Mouse (Mus musculus): Measurements from ENCODE around the gene Slc38a10. TPM values are rescaled to one million over a fixed set of nuclear protein-coding genes. Genes with fewer than 3 reads are reported as not detected.

Gene Slc38a10
- polyA plus RNA-seq, 1 experiment from 2014 or later: 132 TPM

- no peak overlapping the region for H3K4me3 ChIP-seq (ENCODE audit: low read length)
- no peaks in the 10 kb centered on the region for H3K9me3 ChIP-seq (ENCODE audit: low read length)
- peaks cover 28% of the 10 kb centered on the region; the same call in 1 of the 2 replicates for H3K36me3 ChIP-seq (ENCODE audit: insufficient read depth, low read length)
- no peak overlapping the region for H3K4me2 ChIP-seq (replicated peaks; ENCODE audit: low read depth, low read length)
- H3K4me1 ChIP-seq (ENCODE audit: insufficient read depth, low read length): peaks cover 8% of the 10 kb centered on the region
- no peak overlapping the region for H3K27ac ChIP-seq (ENCODE audit: low read length)
- H3K9ac ChIP-seq (replicated peaks; ENCODE audit: low read length): no peak overlapping the region
- ATAC-seq (ENCODE audit: low FRiP score, low TSS enrichment): 0 out of 2 replicates have a peak, but pooled peaks have one; percentile 16
- 81% methylated on average over 23 of the region's 23 CpGs for WGBS
- no peaks in the 10 kb centered on the region for H3K27me3 ChIP-seq (ENCODE audit: insufficient read depth, low read length)
Measured at GRCm38 (mm10) chr11:120092817-120093591, 58.1 kb downstream of the Slc38a10 start.

DNA sequence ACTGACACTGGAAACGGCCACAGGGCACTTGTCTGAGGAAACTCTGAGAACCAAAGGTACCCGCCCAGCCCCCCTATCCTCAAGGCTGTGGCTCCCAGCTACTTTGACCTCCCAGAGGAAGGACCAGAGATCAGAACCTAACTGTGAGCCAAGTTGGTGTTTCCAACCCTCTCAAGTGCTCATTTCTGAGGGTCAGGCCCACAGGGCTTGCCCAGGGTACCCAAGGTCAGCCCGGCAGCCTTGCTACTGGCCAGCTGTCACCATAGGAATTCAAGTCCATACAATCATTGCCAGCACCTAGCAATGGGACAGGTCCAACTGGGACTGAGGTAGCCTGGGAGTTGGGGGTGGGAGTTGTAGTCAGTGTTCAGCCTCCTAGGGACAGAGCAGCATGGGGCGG lies 60.5 kb downstream of the Slc38a10 start:
- Histone ChIP-seq H3K4me2 (replicated peaks; ENCODE audit: low read depth, low read length) (no peak overlapping the region), H3K9ac (replicated peaks; ENCODE audit: low read length) (no peak overlapping the region)
- WGBS: 85% methylated on average over 4 of the region's 4 CpGs

GRCm38 (mm10) chr11:120086702-120087152 lies 64.4 kb downstream of the Slc38a10 start, which contains the start of gene Cep131:
Gene Cep131, minus strand, starts transcription at chr11:120086827.
- H3K4me1 ChIP-seq (ENCODE audit: insufficient read depth, low read length): peaks cover 12% of the 10 kb centered on the region
- peak; percentile 99 for ATAC-seq (ENCODE audit: low FRiP score, low TSS enrichment)
- H3K4me2 ChIP-seq (replicated peaks; ENCODE audit: low read depth, low read length): peak within 1 kb of the TSS; percentile 90
- H3K27ac ChIP-seq (ENCODE audit: low read length): peak within 1 kb of the TSS; percentile 56
- H3K36me3 ChIP-seq (ENCODE audit: insufficient read depth, low read length): peaks cover 13% of the 10 kb centered on the region; the same call in 1 of the 2 replicates
- H3K27me3 ChIP-seq (ENCODE audit: insufficient read depth, low read length): no peaks in the 10 kb centered on the region
- peak within 1 kb of the TSS; percentile 81 for H3K9ac ChIP-seq (replicated peaks; ENCODE audit: low read length)
- under 1% methylated on average over 42 of the region's 42 CpGs for WGBS
- H3K4me3 ChIP-seq (ENCODE audit: low read length): peak within 1 kb of the TSS; percentile 69
- H3K9me3 ChIP-seq (ENCODE audit: low read length): no peaks in the 10 kb centered on the region

More for the DNA sequence above, 60.5 kb downstream of the Slc38a10 start:
- no peak for ATAC-seq (ENCODE audit: low FRiP score, low TSS enrichment)
- H3K27me3 ChIP-seq (ENCODE audit: insufficient read depth, low read length): no peaks in the 10 kb centered on the region
- peaks cover 5% of the 10 kb centered on the region for H3K4me1 ChIP-seq (ENCODE audit: insufficient read depth, low read length)
- H3K4me3 ChIP-seq (ENCODE audit: low read length): no peak overlapping the region
- H3K27ac ChIP-seq (ENCODE audit: low read length): no peak overlapping the region
- peaks cover 28% of the 10 kb centered on the region; the same call in 1 of the 2 replicates for H3K36me3 ChIP-seq (ENCODE audit: insufficient read depth, low read length)
- no peaks in the 10 kb centered on the region for H3K9me3 ChIP-seq (ENCODE audit: low read length)

- Histone ChIP-seq H3K9ac (replicated peaks; ENCODE audit: low read length) (peak overlapping the region; percentile 81), H3K9me3 (ENCODE audit: low read length) (no peaks in the 10 kb centered on the region), H3K36me3 (ENCODE audit: insufficient read depth, low read length) (0 out of 2 replicates have a peak, but pooled peaks cover 10% of the 10 kb centered on the region), H3K27me3 (ENCODE audit: insufficient read depth, low read length) (no peaks in the 10 kb centered on the region), H3K27ac (ENCODE audit: low read length) (peak overlapping the region; percentile 45), H3K4me2 (replicated peaks; ENCODE audit: low read depth, low read length) (peak overlapping the region; percentile 90), H3K4me3 (ENCODE audit: low read length) (peak overlapping the region; percentile 69), H3K4me1 (ENCODE audit: insufficient read depth, low read length) (peaks cover 12% of the 10 kb centered on the region)
- WGBS: under 1% methylated on average over 25 of the region's 25 CpGs
- peak; percentile 11 for ATAC-seq (ENCODE audit: low FRiP score, low TSS enrichment)
Measured at GRCm38 (mm10) chr11:120085891-120086627, 65.1 kb downstream of the Slc38a10 start.

GRCm38 (mm10) chr11:120080282-120080681 lies 70.9 kb downstream of the Slc38a10 start:
- Histone ChIP-seq H3K9ac (replicated peaks; ENCODE audit: low read length) (no peak overlapping the region), H3K27ac (ENCODE audit: low read length) (no peak overlapping the region), H3K9me3 (ENCODE audit: low read length) (no peaks in the 10 kb centered on the region), H3K27me3 (ENCODE audit: insufficient read depth, low read length) (no peaks in the 10 kb centered on the region), H3K4me2 (replicated peaks; ENCODE audit: low read depth, low read length) (no peak overlapping the region), H3K4me3 (ENCODE audit: low read length) (no peak overlapping the region), H3K36me3 (ENCODE audit: insufficient read depth, low read length) (peaks cover 40% of the 10 kb centered on the region), H3K4me1 (ENCODE audit: insufficient read depth, low read length) (peaks cover 3% of the 10 kb centered on the region)
- WGBS: 80% methylated on average over 6 of the region's 6 CpGs
- no peak for ATAC-seq (ENCODE audit: low FRiP score, low TSS enrichment)

DNA sequence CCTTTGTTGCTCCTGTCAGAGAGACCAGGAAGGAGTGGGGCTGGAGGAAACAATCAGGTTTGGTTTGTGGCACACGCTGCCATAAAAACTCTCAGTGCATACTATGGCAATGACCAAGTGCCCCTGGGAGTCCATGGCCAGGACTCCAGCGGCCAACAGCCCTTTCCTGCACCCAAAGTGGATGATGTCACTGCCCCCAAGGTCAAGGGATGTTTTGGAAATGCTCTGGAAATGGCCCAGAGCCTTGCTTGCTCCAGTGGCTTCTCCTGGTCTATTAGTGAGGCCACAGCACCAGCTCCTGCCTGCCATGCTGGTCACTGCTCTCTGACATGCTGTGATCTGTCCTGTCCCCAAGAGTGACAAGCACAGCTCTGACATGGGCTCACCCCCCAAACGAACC lies 75.0 kb downstream of the Slc38a10 start:
- Histone ChIP-seq H3K36me3 (ENCODE audit: insufficient read depth, low read length) (peaks cover 47% of the 10 kb centered on the region), H3K27ac (ENCODE audit: low read length) (no peak overlapping the region), H3K4me2 (replicated peaks; ENCODE audit: low read depth, low read length) (no peak overlapping the region), H3K27me3 (ENCODE audit: insufficient read depth, low read length) (no peaks in the 10 kb centered on the region), H3K4me3 (ENCODE audit: low read length) (no peak overlapping the region), H3K9ac (replicated peaks; ENCODE audit: low read length) (no peak overlapping the region), H3K4me1 (ENCODE audit: insufficient read depth, low read length) (no peaks in the 10 kb centered on the region), H3K9me3 (ENCODE audit: low read length) (no peaks in the 10 kb centered on the region)
- ATAC-seq (ENCODE audit: low FRiP score, low TSS enrichment): no peak
- 76% methylated on average over 3 of the region's 3 CpGs for WGBS

DNA sequence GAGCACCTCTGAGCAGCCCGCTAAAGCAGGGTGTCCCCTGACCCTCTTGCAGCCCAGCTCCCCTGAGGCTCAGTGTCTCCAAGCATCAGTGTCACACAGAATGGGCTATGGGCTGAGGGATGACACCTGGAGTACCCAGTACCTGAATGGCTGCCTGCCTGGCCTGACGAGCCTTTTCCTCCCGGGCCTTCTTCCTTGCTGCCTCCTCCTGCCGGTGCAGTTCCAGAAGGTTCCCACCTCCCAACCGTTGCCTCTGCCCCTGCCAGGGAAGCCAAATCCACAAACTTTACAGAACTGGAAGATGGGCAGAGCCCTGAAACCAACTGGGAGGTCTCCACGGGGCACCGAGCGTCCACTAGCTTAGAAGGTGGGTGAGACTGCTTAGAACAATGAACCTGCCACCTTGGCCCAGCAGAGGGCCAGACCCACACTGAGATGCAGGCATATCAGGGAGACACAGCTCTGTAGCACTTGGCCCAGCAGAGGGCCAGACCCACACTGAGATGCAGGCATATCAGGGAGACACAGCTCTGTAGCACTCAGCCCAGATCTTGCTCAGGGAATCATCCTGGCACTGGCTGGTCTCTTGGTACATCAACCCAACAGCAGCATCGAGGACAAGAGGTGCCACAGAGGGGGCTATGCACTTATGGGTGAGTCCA lies 78.0 kb downstream of the Slc38a10 start:
- Histone ChIP-seq H3K4me3 (ENCODE audit: low read length) (no peak overlapping the region), H3K9me3 (ENCODE audit: low read length) (no peaks in the 10 kb centered on the region), H3K4me2 (replicated peaks; ENCODE audit: low read depth, low read length) (no peak overlapping the region), H3K4me1 (ENCODE audit: insufficient read depth, low read length) (no peaks in the 10 kb centered on the region), H3K36me3 (ENCODE audit: insufficient read depth, low read length) (peaks cover 39% of the 10 kb centered on the region), H3K9ac (replicated peaks; ENCODE audit: low read length) (no peak overlapping the region), H3K27ac (ENCODE audit: low read length) (no peak overlapping the region), H3K27me3 (ENCODE audit: insufficient read depth, low read length) (no peaks in the 10 kb centered on the region)
- 89% methylated on average over 9 of the region's 9 CpGs for WGBS
- no peak for ATAC-seq (ENCODE audit: low FRiP score, low TSS enrichment)

DNA sequence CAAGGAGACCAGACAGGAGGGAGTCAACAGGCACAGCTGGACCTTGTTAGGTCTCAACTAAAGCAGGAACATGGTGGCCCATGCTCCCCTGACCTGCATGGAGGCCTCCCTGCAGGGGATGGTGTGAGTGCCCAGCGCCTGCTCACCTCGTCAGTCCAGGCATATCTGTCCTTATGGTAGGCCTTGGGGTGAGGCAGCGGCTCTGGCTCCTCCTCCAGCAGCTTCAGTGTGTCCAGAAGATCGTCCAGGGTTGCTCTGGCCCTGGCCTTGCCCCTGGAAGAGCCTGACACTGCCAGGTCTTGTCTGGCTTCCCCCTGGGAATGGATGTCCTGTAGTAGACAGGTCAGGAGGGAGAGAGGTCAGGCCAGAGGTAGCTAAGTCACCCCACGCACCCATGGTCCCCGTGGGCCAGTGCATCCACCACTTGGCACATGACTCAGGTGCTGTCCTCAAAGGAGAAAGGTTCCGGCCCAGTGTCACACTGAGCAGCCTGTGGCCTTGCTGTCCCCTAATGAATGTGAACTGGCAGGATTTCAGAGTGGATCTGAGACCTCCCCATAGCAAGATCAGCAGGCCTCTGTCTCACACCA lies 79.3 kb downstream of the Slc38a10 start:
- Histone ChIP-seq H3K36me3 (ENCODE audit: insufficient read depth, low read length) (peaks cover 35% of the 10 kb centered on the region), H3K9me3 (ENCODE audit: low read length) (no peaks in the 10 kb centered on the region), H3K27me3 (ENCODE audit: insufficient read depth, low read length) (no peaks in the 10 kb centered on the region), H3K4me1 (ENCODE audit: insufficient read depth, low read length) (no peaks in the 10 kb centered on the region), H3K27ac (ENCODE audit: low read length) (no peak overlapping the region), H3K4me2 (replicated peaks; ENCODE audit: low read depth, low read length) (no peak overlapping the region), H3K9ac (replicated peaks; ENCODE audit: low read length) (no peak overlapping the region; the same call in 1 of the 2 replicates), H3K4me3 (ENCODE audit: low read length) (no peak overlapping the region)
- WGBS: 80% methylated on average over 7 of the region's 7 CpGs
- ATAC-seq (ENCODE audit: low FRiP score, low TSS enrichment): no peak

DNA sequence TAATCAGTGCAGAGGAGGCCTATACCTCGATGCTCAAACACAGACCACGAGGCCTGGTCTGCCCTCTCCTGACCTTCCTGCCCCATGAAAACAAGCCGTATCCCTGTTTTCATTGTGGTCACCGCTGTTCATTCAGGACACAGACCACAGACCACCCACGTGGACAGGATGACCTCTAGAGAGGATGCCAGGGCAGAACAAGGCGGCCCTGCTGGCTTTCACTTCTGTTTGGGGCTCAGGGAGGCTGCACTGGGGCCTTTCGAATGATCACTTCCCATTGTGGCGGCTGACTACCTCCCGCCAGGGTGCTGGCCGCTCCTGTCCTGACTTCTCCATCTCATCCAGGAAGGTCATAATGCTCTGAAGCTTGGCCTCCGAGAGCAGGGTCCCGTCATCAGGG lies 80.1 kb downstream of the Slc38a10 start:
- 52% methylated on average over 12 of the region's 12 CpGs for WGBS

More for the DNA sequence above, 80.1 kb downstream of the Slc38a10 start:
- Histone ChIP-seq H3K4me2 (replicated peaks; ENCODE audit: low read depth, low read length) (no peak overlapping the region), H3K4me3 (ENCODE audit: low read length) (no peak overlapping the region), H3K4me1 (ENCODE audit: insufficient read depth, low read length) (no peaks in the 10 kb centered on the region), H3K9me3 (ENCODE audit: low read length) (no peaks in the 10 kb centered on the region), H3K36me3 (ENCODE audit: insufficient read depth, low read length) (peaks cover 29% of the 10 kb centered on the region), H3K9ac (replicated peaks; ENCODE audit: low read length) (no peak overlapping the region), H3K27ac (ENCODE audit: low read length) (no peak overlapping the region), H3K27me3 (ENCODE audit: insufficient read depth, low read length) (no peaks in the 10 kb centered on the region)
- no peak for ATAC-seq (ENCODE audit: low FRiP score, low TSS enrichment)

Data from kidney, embryonic 16.5 days (tissue).